ENCODE assay signal across 12 mouse cellular contexts in the genomic region with DNA sequence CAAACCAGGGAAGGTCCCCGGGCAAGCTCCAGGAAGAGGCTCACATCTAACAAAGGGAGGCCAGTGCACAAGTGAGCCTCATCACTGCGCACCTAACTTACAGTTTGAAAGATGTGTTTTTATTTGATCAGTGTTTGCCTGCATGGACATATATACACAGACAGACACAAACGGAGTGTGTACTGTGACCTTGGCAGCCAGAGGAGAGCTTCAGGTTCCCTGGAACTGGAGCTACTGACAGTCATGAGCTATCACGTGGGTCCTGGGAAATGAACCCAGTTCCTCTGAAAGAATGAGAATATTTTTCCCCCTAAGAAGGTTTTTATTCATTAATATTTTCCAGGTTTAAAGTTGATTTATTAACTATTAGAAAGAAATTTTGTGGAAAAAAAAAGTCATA.
"Had no signal": no experiment of that assay in that cellular context is flagged by ENCODE, and none has a peak within 500 bp of the region (broad histone marks: within the 10 kb centered on the region; RNA-seq: fewer than 3 reads in every experiment).

No protein-coding gene starts in this region.

- ATAC-seq: intestine, embryonic 16.5 days; liver, embryonic 12.5 days had no signal

- H3K4me2 ChIP-seq: limb, embryonic 13.5 days; liver, embryonic 12.5 days; midbrain, embryonic 12.5 days; neural tube, embryonic 13.5 days; stomach, embryonic 15.5 days had no signal

- H3K4me3 ChIP-seq: limb, embryonic 13.5 days; liver, embryonic 12.5 days; midbrain, embryonic 12.5 days; neural tube, embryonic 13.5 days; stomach, embryonic 15.5 days had no signal

- DNase-seq: left cerebral cortex, postnatal 4 days; lung, adult 18-20 months; retina, postnatal 1 day; right cerebral cortex, postnatal 4 days; thymus, adult 2 months; thymus, postnatal 25 days had no signal

- H3K27me3 ChIP-seq: limb, embryonic 13.5 days; liver, embryonic 12.5 days; midbrain, embryonic 12.5 days; neural tube, embryonic 13.5 days; stomach, embryonic 15.5 days had no signal

- H3K9ac ChIP-seq: limb, embryonic 13.5 days; liver, embryonic 12.5 days; midbrain, embryonic 12.5 days; neural tube, embryonic 13.5 days; stomach, embryonic 15.5 days had no signal

- H3K27ac ChIP-seq: limb, embryonic 13.5 days; liver, embryonic 12.5 days; midbrain, embryonic 12.5 days; neural tube, embryonic 13.5 days; stomach, embryonic 15.5 days had no signal

- H3K4me1 ChIP-seq: limb, embryonic 13.5 days; midbrain, embryonic 12.5 days; neural tube, embryonic 13.5 days; stomach, embryonic 15.5 days had no signal

- H3K9me3 ChIP-seq: limb, embryonic 13.5 days; liver, embryonic 12.5 days; midbrain, embryonic 12.5 days; neural tube, embryonic 13.5 days; stomach, embryonic 15.5 days had no signal
